In genomic region chr4:88094062-88094767, GRCm38 (mm10) we compare ENCODE assay signal across 8 mouse cellular contexts. TPM values are rescaled to one million over a fixed set of nuclear protein-coding genes. Genes with fewer than 3 reads are reported as not detected.
A peak's percentile ranks its signal among the peaks of the same experiment; 100 is the strongest.
DNase-seq lines count a peak whose midpoint lies in the region; ATAC-seq and TF ChIP-seq lines count a peak whose summit lies in the region.

Gene Focad, plus strand, starts transcription at chr4:88094629.

- no peaks in the 10 kb centered on the region for H3K36me3 ChIP-seq in hindbrain, embryonic 10.5 days
- no peaks in the 10 kb centered on the region for H3K36me3 ChIP-seq in lung, postnatal 0 days (ENCODE audit: insufficient read depth, low read length)

- peak; percentile 97 for DNase-seq in MN1 (ENCODE audit: low spot score)
- DNase-seq in cerebellum, adult 9-10 months = peak; percentile 99
- peak; percentile 98 for DNase-seq in hindbrain, embryonic 10.5 days (ENCODE audit: low spot score)
- peak; percentile 99 for DNase-seq in layer of hippocampus, adult 9-11 months
- peak; percentile 98 for DNase-seq in lung, postnatal 0 days (ENCODE audit: low spot score)
- peak; percentile 95 for DNase-seq in ovary, postnatal 14 days (ENCODE audit: low spot score)
- peak; percentile 98 for DNase-seq in thymus, postnatal 14 days

- H3K27me3 ChIP-seq in hindbrain, embryonic 10.5 days (ENCODE audit: insufficient read depth, poor library complexity, severe bottlenecking) = no peaks in the 10 kb centered on the region
- H3K27me3 ChIP-seq in lung, postnatal 0 days (replicated peaks; ENCODE audit: insufficient read depth, low read length) = no peaks in the 10 kb centered on the region

- no peak; the same call in none of the 2 replicates for TF ChIP-seq CTCF in lung, postnatal 0 days (IDR thresholded peaks at IDR 0.05)

- peak within 1 kb of the TSS; percentile 91 for H3K27ac ChIP-seq in hindbrain, embryonic 10.5 days
- peak within 1 kb of the TSS; percentile 47 for H3K27ac ChIP-seq in lung, postnatal 0 days (ENCODE audit: low read length)

- no peaks in the 10 kb centered on the region for H3K9me3 ChIP-seq in hindbrain, embryonic 10.5 days
- H3K9me3 ChIP-seq in lung, postnatal 0 days (ENCODE audit: low read length) = no peaks in the 10 kb centered on the region

- TF ChIP-seq EP300 in lung, postnatal 0 days (IDR thresholded peaks at IDR 0.05) = no peak

- under 1% methylated on average over 34 of the region's 34 CpGs for WGBS in hindbrain, embryonic 10.5 days
- under 1% methylated on average over 34 of the region's 34 CpGs for WGBS in lung, postnatal 0 days

- ATAC-seq in frontal cortex, adult (ENCODE audit: low TSS enrichment) = peak; percentile 99
- ATAC-seq in lung, postnatal 0 days = peak; percentile 100

- peak within 1 kb of the TSS; percentile 64 for H3K9ac ChIP-seq in lung, postnatal 0 days (replicated peaks; ENCODE audit: low read depth)

- H3K4me3 ChIP-seq in hindbrain, embryonic 10.5 days = peak within 1 kb of the TSS; percentile 85
- H3K4me3 ChIP-seq in lung, postnatal 0 days (ENCODE audit: low read depth, low read length) = peak within 1 kb of the TSS; percentile 67

- H3K4me1 ChIP-seq in hindbrain, embryonic 10.5 days (replicated peaks) = peaks cover 15% of the 10 kb centered on the region
- no peaks in the 10 kb centered on the region for H3K4me1 ChIP-seq in lung, postnatal 0 days (ENCODE audit: insufficient read depth, low read depth, low read length)

- H3K4me2 ChIP-seq in lung, postnatal 0 days (replicated peaks; ENCODE audit: low read depth, low read length) = peak within 1 kb of the TSS; percentile 89

RNA-seq across cellular contexts. Expression of gene Focad, which starts in this region (rescaled TPM):
- 15.1 and 17.5 TPM in 2 replicates for polyA plus RNA-seq in hindbrain, embryonic 10.5 days (2016; fragmentation: Nextera tagmentation; extraction: Ambion mirVana)
- 4.8 and 6.3 TPM in 2 replicates for polyA plus RNA-seq in lung, postnatal 0 days (2015; fragmentation: Nextera tagmentation; extraction: Ambion mirVana)

Comparison
In these comparisons a context has a peak if more than half of its experiments do, and no peak if none do; other contexts are left out.
1. Peak in every context shown above with its lines: DNase-seq, ATAC-seq, H3K4me3 ChIP-seq and H3K27ac ChIP-seq.